Mouse (Mus musculus): Measurements from ENCODE around the gene Bglap. TPM values are rescaled to one million over a fixed set of nuclear protein-coding genes. Genes with fewer than 3 reads are reported as not detected.
"Not testable (repeated sequence)": the region's sequence is repeated elsewhere in the genome, so short reads cannot be mapped to it uniquely, and the experiment has no call there.

Bglap gene
- polyA plus RNA-seq (2016; fragmentation: Nextera tagmentation; extraction: Ambion mirVana): not detected in 2 replicates

GRCm38 (mm10) chr3:88384364-88384763, at the start of gene Bglap:
TSS of gene Bglap (minus strand) at chr3:88384464.
- Histone ChIP-seq H3K27ac (ENCODE audit: poor library complexity, severe bottlenecking) (no peak within 1 kb of the TSS), H3K4me1 (replicated peaks) (no peaks in the 10 kb centered on the region; the same call in 1 of the 2 replicates), H3K4me2 (no peak within 1 kb of the TSS), H3K27me3 (replicated peaks) (no peaks in the 10 kb centered on the region), H3K9ac (no peak within 1 kb of the TSS), H3K4me3 (no peak within 1 kb of the TSS), H3K9me3 (replicated peaks) (no peaks in the 10 kb centered on the region), H3K36me3 (no peaks in the 10 kb centered on the region)
- ATAC-seq (ENCODE audit: insufficient number of reproducible peaks, low FRiP score): no peak
- WGBS: 70% methylated on average over 5 of the region's 5 CpGs

DNA sequence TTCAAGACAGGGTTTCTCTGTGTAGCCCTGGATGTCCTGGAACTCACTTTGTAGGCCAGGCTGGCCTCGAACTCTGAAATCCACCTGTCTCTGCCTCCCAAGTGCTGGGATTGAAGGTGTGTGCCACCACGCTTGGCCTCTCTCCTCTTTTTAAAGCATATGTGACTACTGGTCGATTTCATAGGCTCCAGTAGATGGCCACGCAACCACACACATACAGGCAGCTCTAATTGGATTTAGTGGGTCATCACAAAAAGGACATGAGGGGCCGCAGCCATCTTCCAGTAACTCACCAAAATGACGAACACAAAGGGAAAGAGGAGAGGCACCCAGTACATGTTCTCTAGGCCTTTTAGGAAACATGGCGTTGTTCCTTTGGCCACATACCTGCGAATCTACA, 44.4 kb upstream of the Bglap start:
- H3K27me3 ChIP-seq (replicated peaks); ATAC-seq (ENCODE audit: insufficient number of reproducible peaks, low FRiP score); H3K27ac ChIP-seq (ENCODE audit: poor library complexity, severe bottlenecking); H3K4me2 ChIP-seq; H3K9me3 ChIP-seq (replicated peaks); H3K4me3 ChIP-seq; H3K9ac ChIP-seq; H3K36me3 ChIP-seq: not testable (repeated sequence)
- H3K4me1 ChIP-seq (replicated peaks): peaks cover 10% of the 10 kb centered on the region
- WGBS: 61% methylated on average over 8 of the region's 8 CpGs

GRCm38 (mm10) chr3:88427342-88427905, 43.2 kb upstream of the Bglap start:
- H3K36me3 ChIP-seq: no peaks in the 10 kb centered on the region
- 64% methylated on average over 4 of the region's 4 CpGs for WGBS

DNA sequence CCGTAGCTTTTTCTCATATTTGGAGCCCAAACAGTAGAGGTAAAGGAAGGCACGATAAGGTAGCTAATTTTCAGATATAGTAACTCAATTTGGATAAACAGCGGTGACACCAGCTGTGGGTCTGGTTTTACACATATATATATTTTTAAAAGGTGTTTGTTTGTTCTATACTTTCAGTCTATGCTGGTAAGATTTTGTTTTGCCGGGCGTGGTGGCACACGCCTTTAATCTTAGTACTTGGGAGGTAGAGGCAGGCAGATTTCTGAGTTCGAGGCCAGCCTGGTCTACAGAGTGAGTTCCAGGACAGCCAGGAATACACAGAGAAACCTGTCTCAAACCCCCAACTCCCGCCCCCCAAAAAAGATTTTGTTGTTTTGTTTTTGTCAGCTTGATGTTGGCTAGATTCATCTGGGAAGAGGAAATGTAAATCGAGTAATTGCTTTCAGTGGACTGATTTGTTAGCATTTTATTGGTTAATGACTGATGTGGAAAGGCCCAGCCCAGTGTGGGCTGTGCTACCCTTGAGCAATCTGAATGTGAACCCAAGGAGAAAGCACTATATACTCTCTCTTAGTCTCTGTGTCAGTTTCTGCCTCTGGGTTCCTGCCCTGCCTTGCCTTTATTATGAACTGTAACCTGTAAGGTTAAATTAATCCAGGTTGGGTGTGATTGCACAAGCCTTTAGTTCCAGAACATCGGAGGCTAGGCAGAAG, 41.6 kb upstream of the Bglap start:
- no peak for ATAC-seq (ENCODE audit: insufficient number of reproducible peaks, low FRiP score)
- H3K4me2 ChIP-seq: no peak overlapping the region
- WGBS: 82% methylated on average over 10 of the region's 10 CpGs

More at GRCm38 (mm10) chr3:88427342-88427905, 43.2 kb upstream of the Bglap start:
- Histone ChIP-seq H3K27me3 (replicated peaks) (no peaks in the 10 kb centered on the region), H3K9ac (no peak overlapping the region), H3K4me3 (no peak overlapping the region), H3K4me2 (no peak overlapping the region), H3K4me1 (replicated peaks) (peaks cover 15% of the 10 kb centered on the region), H3K9me3 (replicated peaks) (no peaks in the 10 kb centered on the region), H3K27ac (ENCODE audit: poor library complexity, severe bottlenecking) (no peak overlapping the region)
- no peak for ATAC-seq (ENCODE audit: insufficient number of reproducible peaks, low FRiP score)

GRCm38 (mm10) chr3:88425330-88425689, 41.0 kb upstream of the Bglap start:
- Histone ChIP-seq H3K4me1 (replicated peaks) (peaks cover 22% of the 10 kb centered on the region), H3K4me2 (peak overlapping the region; percentile 94), H3K4me3 (peak overlapping the region; percentile 84), H3K27ac (ENCODE audit: poor library complexity, severe bottlenecking) (no peak overlapping the region), H3K9me3 (replicated peaks) (no peaks in the 10 kb centered on the region), H3K9ac (no peak overlapping the region; the same call in 1 of the 2 replicates), H3K27me3 (replicated peaks) (no peaks in the 10 kb centered on the region), H3K36me3 (peaks cover 14% of the 10 kb centered on the region)
- WGBS: 8% methylated on average over 2 of the region's 2 CpGs
- no peak for ATAC-seq (ENCODE audit: insufficient number of reproducible peaks, low FRiP score)

More for the DNA sequence above, 41.6 kb upstream of the Bglap start:
- peaks cover 22% of the 10 kb centered on the region for H3K4me1 ChIP-seq (replicated peaks)
- H3K36me3 ChIP-seq: peaks cover 8% of the 10 kb centered on the region
- no peak overlapping the region for H3K9ac ChIP-seq
- no peak overlapping the region for H3K4me3 ChIP-seq
- no peaks in the 10 kb centered on the region for H3K27me3 ChIP-seq (replicated peaks)
- no peaks in the 10 kb centered on the region for H3K9me3 ChIP-seq (replicated peaks)
- H3K27ac ChIP-seq (ENCODE audit: poor library complexity, severe bottlenecking): no peak overlapping the region

GRCm38 (mm10) chr3:88424605-88425329, 40.5 kb upstream of the Bglap start, which contains the start of gene Slc25a44:
TSS of gene Slc25a44 (minus strand) at chr3:88425139.
- Histone ChIP-seq H3K4me1 (replicated peaks) (peaks cover 22% of the 10 kb centered on the region), H3K9me3 (replicated peaks) (no peaks in the 10 kb centered on the region), H3K36me3 (peaks cover 19% of the 10 kb centered on the region), H3K27ac (ENCODE audit: poor library complexity, severe bottlenecking) (no peak within 1 kb of the TSS), H3K4me3 (peak within 1 kb of the TSS; percentile 84), H3K4me2 (peak within 1 kb of the TSS; percentile 94), H3K9ac (peak within 1 kb of the TSS; percentile 76), H3K27me3 (replicated peaks) (no peaks in the 10 kb centered on the region)
- 1% methylated on average over 35 of the region's 35 CpGs for WGBS
- ATAC-seq (ENCODE audit: insufficient number of reproducible peaks, low FRiP score): peak; percentile 98

GRCm38 (mm10) chr3:88422020-88422720, 37.9 kb upstream of the Bglap start:
- 0 out of 2 replicates have a peak overlapping the region, but pooled peaks have one; percentile 25 for H3K9ac ChIP-seq
- peaks cover 44% of the 10 kb centered on the region for H3K36me3 ChIP-seq
- H3K9me3 ChIP-seq (replicated peaks): no peaks in the 10 kb centered on the region
- peaks cover 32% of the 10 kb centered on the region for H3K4me1 ChIP-seq (replicated peaks)
- ATAC-seq (ENCODE audit: insufficient number of reproducible peaks, low FRiP score): no peak
- H3K27ac ChIP-seq (ENCODE audit: poor library complexity, severe bottlenecking): no peak overlapping the region
- 33% methylated on average over 9 of the region's 9 CpGs for WGBS
- no peak overlapping the region for H3K4me2 ChIP-seq
- H3K27me3 ChIP-seq (replicated peaks): no peaks in the 10 kb centered on the region
- no peak overlapping the region for H3K4me3 ChIP-seq

DNA sequence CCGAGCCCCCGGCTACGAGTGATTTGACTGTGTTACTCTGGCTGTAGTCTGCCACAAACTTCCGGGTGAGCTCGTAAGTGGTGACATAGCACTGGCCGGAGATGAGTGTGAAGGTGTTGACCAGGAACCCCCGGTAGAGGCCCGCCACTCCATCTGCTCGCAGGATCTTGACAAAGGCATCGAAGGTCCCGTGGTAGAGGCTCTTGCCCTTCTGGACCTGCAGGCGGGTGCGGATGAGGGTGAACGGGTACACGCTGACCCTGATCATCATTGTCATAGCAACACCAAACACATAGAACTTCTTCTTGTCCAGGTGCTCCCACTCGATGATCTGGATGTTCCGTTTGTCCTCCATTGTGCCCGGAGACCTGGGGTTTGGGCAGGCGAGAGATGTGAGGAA, 36.5 kb upstream of the Bglap start:
- H3K4me1 ChIP-seq (replicated peaks): peaks cover 38% of the 10 kb centered on the region
- H3K36me3 ChIP-seq: peaks cover 56% of the 10 kb centered on the region
- no peak for ATAC-seq (ENCODE audit: insufficient number of reproducible peaks, low FRiP score)
- H3K9ac ChIP-seq: no peak overlapping the region
- no peak overlapping the region for H3K27ac ChIP-seq (ENCODE audit: poor library complexity, severe bottlenecking)
- H3K27me3 ChIP-seq (replicated peaks): no peaks in the 10 kb centered on the region
- no peak overlapping the region for H3K4me2 ChIP-seq
- 94% methylated on average over 19 of the region's 19 CpGs for WGBS
- H3K4me3 ChIP-seq: no peak overlapping the region
- no peaks in the 10 kb centered on the region for H3K9me3 ChIP-seq (replicated peaks)

DNA sequence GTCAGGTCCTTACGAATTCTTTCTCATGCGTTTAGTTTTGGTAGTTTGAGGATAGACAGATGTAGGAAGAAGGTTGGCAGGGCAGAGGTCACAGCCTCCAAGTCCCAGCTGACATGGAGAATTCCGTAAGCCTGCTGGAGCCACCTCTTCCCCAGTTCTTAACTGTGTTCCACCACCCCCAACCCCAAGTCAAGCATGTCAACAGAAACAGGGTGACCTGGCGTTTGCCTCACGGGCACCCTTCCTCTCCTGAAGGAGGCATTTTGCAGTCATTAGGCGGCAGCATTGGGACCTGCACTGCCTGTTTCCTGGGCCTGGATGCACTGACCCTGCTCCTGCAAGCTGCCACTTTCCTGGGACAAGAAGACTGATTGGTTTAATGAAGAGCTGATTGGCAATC, 33.8 kb upstream of the Bglap start:
- Histone ChIP-seq H3K27ac (ENCODE audit: poor library complexity, severe bottlenecking) (no peak overlapping the region), H3K9ac (no peak overlapping the region), H3K36me3 (peaks cover 76% of the 10 kb centered on the region), H3K27me3 (replicated peaks) (no peaks in the 10 kb centered on the region), H3K4me3 (no peak overlapping the region), H3K4me2 (no peak overlapping the region), H3K9me3 (replicated peaks) (no peaks in the 10 kb centered on the region), H3K4me1 (replicated peaks) (peaks cover 30% of the 10 kb centered on the region)
- WGBS: 73% methylated on average over 6 of the region's 6 CpGs
- no peak for ATAC-seq (ENCODE audit: insufficient number of reproducible peaks, low FRiP score)

- WGBS: 53% methylated on average over 4 of the region's 4 CpGs
- Histone ChIP-seq H3K27me3 (replicated peaks) (no peaks in the 10 kb centered on the region), H3K4me2 (no peak overlapping the region), H3K27ac (ENCODE audit: poor library complexity, severe bottlenecking) (no peak overlapping the region), H3K9ac (peak overlapping the region; percentile 27; the same call in 1 of the 2 replicates), H3K4me3 (no peak overlapping the region), H3K4me1 (replicated peaks) (peaks cover 26% of the 10 kb centered on the region), H3K36me3 (peaks cover 80% of the 10 kb centered on the region), H3K9me3 (replicated peaks) (no peaks in the 10 kb centered on the region)
- no peak for ATAC-seq (ENCODE audit: insufficient number of reproducible peaks, low FRiP score)
Measured at GRCm38 (mm10) chr3:88415668-88416067, 31.4 kb upstream of the Bglap start.

GRCm38 (mm10) chr3:88412636-88413035, 28.4 kb upstream of the Bglap start:
- H3K9me3 ChIP-seq (replicated peaks): no peaks in the 10 kb centered on the region
- ATAC-seq (ENCODE audit: insufficient number of reproducible peaks, low FRiP score): no peak
- WGBS: 80% methylated on average over 11 of the region's 11 CpGs

More at GRCm38 (mm10) chr3:88412636-88413035, 28.4 kb upstream of the Bglap start:
- H3K36me3 ChIP-seq: peaks cover 50% of the 10 kb centered on the region
- no peak overlapping the region for H3K4me3 ChIP-seq
- H3K4me2 ChIP-seq: no peak overlapping the region
- H3K27ac ChIP-seq (ENCODE audit: poor library complexity, severe bottlenecking): no peak overlapping the region
- no peaks in the 10 kb centered on the region for H3K27me3 ChIP-seq (replicated peaks)
- peaks cover 35% of the 10 kb centered on the region for H3K4me1 ChIP-seq (replicated peaks)
- H3K9ac ChIP-seq: no peak overlapping the region

All from heart, embryonic 12.5 days (tissue).